Mouse (Mus musculus) hindbrain, embryonic 16.5 days (tissue): ENCODE data around the gene Kcne3. TPM values are rescaled to one million over a fixed set of nuclear protein-coding genes. Genes with fewer than 3 reads are reported as not detected.

ENCODE experiments used
- ATAC-seq: fragments of 200-750 bp; cut with Nextera tagmentation; 2 replicates; pipeline ENCODE4 v1.8.0; 2017; ENCODE audit warnings: moderate TSS enrichment, moderate library complexity
- H3K27ac ChIP-seq: fragments of 300-500 bp; sonication (generic); 2 replicates; pipeline ENCODE4 v1.5.1; 2014; ENCODE audit warnings: low read depth, mild to moderate bottlenecking, control low read depth, low read length, moderate library complexity
- H3K27me3 ChIP-seq: fragments of 300-500 bp; sonication (generic); replicated peaks from 2 replicates; pipeline ENCODE4 v1.6.1; 2014; ENCODE audit warnings: low read length; ENCODE audit not compliant: control insufficient read depth, insufficient read depth
- H3K36me3 ChIP-seq: fragments of 300-500 bp; sonication (generic); 2 replicates; pipeline ENCODE4 v1.6.1; 2014; ENCODE audit warnings: mild to moderate bottlenecking, low read length, moderate library complexity, mixed read lengths; ENCODE audit not compliant: control insufficient read depth, insufficient read depth
- H3K4me1 ChIP-seq: fragments of 300-500 bp; sonication (generic); 2 replicates; pipeline ENCODE4 v1.6.1; 2014; ENCODE audit warnings: low read depth, low read length; ENCODE audit not compliant: control insufficient read depth, insufficient read depth
- H3K4me2 ChIP-seq: fragments of 300-500 bp; sonication (generic); 2 replicates; pipeline ENCODE4 v1.6.1; 2014; ENCODE audit warnings: mild to moderate bottlenecking, low read length, control low read depth, moderate library complexity
- H3K4me3 ChIP-seq: fragments of 300-500 bp; sonication (generic); 2 replicates; pipeline ENCODE4 v1.5.1; 2014; ENCODE audit warnings: mild to moderate bottlenecking, low read length, control low read depth, moderate library complexity
- H3K9ac ChIP-seq: fragments of 300-500 bp; sonication (generic); 2 replicates; pipeline ENCODE4 v1.6.1; 2014; ENCODE audit warnings: low read depth, mild to moderate bottlenecking, control low read depth, low read length, moderate library complexity
- H3K9me3 ChIP-seq: fragments of 300-500 bp; sonication (generic); 2 replicates; pipeline ENCODE4 v1.6.1; 2014; ENCODE audit warnings: mild to moderate bottlenecking, low read length, moderate library complexity; ENCODE audit not compliant: control insufficient read depth
- WGBS: fragments of 180-500 bp; shearing (Covaris S2); extraction: QIAGEN DNeasy Blood & Tissue Kit; methylation state at CpG from one replicate; pipeline ENCODE4 v1.1.7; 2014; 5-methylcytosine and 5-hydroxymethylcytosine counted together
- polyA plus RNA-seq: library from polyadenylated mRNA; unstranded; fragments of >200 nt; fragmentation: Nextera tagmentation; extraction: Ambion mirVana; gene quantifications from 2 replicates; pipeline ENCODE4 v1.2.1, GENCODE M21; 2015

Kcne3 gene
- 0.31 and 0.67 TPM in 2 replicates for polyA plus RNA-seq

DNA sequence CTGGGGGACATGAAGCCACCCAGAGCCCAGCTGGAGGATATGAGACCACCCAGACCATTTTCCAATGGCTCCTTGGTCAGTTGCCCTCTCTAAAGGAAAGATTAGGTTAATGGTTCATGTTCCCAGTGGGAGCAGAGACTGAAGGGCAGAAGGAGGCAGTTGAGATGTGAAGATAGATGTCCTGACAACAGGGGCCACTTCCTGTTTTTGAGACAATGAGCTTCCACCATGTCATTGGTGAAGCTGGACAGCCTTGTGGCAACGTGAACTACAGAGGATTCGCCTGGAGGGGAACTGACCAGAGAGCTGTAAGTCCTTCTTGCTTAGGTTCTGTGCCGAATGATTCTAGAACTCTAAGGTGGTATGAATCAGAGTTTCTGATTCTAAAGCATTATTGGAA, at the start of gene Kcne3:
TSS of gene Kcne3 (plus strand) at position 234 of the 400 bp plus-strand sequence.
- H3K4me3 ChIP-seq: no peak within 1 kb of the TSS
- no peaks in the 10 kb centered on the region for H3K9me3 ChIP-seq
- no peak within 1 kb of the TSS for H3K27ac ChIP-seq
- H3K4me1 ChIP-seq: peaks cover 11% of the 10 kb centered on the region
- peaks cover 19% of the 10 kb centered on the region for H3K27me3 ChIP-seq
- no peak for ATAC-seq
- no peaks in the 10 kb centered on the region for H3K36me3 ChIP-seq
- WGBS: 75% methylated on average over 3 of the region's 3 CpGs
- H3K9ac ChIP-seq: no peak within 1 kb of the TSS
- no peak within 1 kb of the TSS for H3K4me2 ChIP-seq

DNA sequence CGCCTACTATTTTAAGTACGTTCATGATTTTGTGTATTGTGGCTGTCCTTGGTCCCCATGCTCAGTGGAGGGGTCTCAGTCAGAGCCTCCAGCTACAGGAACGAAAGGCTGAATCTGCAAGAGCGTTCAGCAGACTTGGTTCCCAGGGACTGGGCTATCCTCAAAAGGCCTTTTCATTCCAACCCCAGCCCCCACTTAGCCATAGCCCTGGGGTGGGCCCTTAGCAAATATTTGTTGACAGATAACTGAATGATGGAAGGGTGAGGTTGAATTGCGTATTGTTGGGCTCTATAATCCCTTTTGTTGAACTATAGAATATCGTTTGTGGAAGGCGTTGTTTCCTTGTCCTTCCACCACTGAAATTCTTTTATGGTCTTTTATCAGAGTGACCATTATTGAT, 49.8 kb upstream of the Kcne3 start:
- Histone ChIP-seq H3K27me3 (no peaks in the 10 kb centered on the region), H3K4me3 (no peak overlapping the region), H3K27ac (no peak overlapping the region), H3K36me3 (no peaks in the 10 kb centered on the region), H3K4me1 (peaks cover 3% of the 10 kb centered on the region; the same call in 1 of the 2 replicates), H3K9me3 (no peaks in the 10 kb centered on the region), H3K4me2 (no peak overlapping the region), H3K9ac (no peak overlapping the region)
- WGBS: 88% methylated on average over 7 of the region's 7 CpGs
- no peak for ATAC-seq

DNA sequence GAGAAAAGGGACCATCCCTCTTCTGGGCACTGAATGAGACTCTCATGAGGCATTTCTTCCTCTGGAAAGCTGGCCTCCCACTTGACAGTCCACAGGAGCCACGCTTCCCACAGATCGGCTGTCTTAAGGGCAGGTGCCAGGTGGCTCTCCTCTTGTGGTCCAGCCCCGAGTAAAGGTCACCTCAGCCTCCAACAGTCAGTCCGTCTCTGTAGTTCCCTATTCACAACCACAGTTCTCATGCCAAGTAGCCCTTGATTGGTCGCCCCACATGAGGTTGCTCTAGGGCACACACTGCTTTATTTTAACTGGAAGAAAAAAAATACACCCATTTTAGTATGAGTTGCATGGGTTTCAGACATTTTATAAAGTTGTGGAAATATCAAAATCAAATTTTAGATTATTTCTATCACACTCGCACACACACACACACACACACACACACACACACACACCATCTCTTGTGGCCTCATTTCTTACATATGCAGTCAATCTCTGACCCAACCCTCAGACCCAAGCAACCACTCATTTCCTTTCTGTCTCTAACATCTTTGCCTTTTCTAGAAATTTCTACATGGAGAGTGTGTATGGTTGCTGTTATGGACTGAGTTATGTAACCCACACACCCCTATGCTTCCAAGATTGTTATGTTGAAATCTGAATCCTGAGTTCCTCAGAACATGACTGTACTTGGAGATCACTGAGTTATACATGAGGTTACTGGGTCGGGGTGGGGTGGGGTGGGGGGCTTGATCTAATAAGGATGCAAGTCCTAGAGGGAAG, 47.9 kb upstream of the Kcne3 start:
- no peaks in the 10 kb centered on the region for H3K27me3 ChIP-seq
- no peak for ATAC-seq
- WGBS: 90% methylated on average over 7 of the region's 7 CpGs
- H3K9ac ChIP-seq: no peak overlapping the region
- no peak overlapping the region for H3K27ac ChIP-seq
- H3K4me1 ChIP-seq: no peaks in the 10 kb centered on the region
- no peak overlapping the region for H3K4me2 ChIP-seq
- H3K4me3 ChIP-seq: no peak overlapping the region
- no peaks in the 10 kb centered on the region for H3K36me3 ChIP-seq
- no peaks in the 10 kb centered on the region for H3K9me3 ChIP-seq

DNA sequence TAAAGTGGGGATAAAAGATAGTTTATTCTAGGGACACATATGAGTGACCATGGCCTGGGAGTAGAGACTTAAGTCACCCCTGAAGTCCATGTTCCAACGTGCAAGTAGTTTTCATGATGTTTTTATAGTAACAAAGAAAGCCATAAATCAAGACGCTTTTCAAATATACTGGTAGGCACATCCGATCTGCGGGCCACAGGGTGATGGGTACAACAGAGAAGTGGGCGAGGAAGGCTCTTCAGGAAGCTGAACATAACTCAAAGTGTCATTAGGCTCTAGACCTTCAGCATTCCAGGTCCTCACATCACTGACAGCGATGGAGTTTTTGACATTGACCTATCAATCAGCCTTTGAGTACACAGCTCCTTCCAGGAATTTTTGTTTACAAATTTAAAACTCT, 45.7 kb upstream of the Kcne3 start:
- ATAC-seq: no peak
- WGBS: 61% methylated on average over 6 of the region's 6 CpGs
- Histone ChIP-seq H3K27me3 (no peaks in the 10 kb centered on the region), H3K4me3 (no peak overlapping the region), H3K27ac (no peak overlapping the region), H3K9ac (no peak overlapping the region), H3K4me2 (no peak overlapping the region), H3K4me1 (no peaks in the 10 kb centered on the region), H3K36me3 (no peaks in the 10 kb centered on the region), H3K9me3 (no peaks in the 10 kb centered on the region)

DNA sequence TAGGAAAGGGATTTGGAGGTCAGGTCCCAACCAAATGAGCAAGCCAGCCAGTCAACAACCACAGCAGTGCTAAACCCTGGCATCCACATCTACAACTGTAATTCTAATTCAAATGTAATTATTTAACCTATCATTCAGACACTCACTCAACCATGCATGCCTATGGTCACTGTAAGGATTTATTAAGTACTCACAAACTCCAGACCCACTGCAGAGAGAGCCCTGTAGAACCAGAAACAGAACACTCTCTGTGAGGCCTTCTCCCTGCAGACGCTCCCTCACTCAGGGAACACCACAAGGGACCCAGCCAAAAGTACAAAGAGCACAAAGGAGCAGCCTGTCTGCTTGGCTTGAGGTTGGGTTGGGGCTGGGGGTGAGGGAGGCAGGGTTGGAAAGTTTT, 43.9 kb upstream of the Kcne3 start:
- no peak overlapping the region for H3K4me2 ChIP-seq
- WGBS: 50% methylated on average over 1 of the region's 1 CpGs
- H3K9ac ChIP-seq: no peak overlapping the region
- no peak for ATAC-seq
- no peaks in the 10 kb centered on the region for H3K4me1 ChIP-seq
- H3K4me3 ChIP-seq: no peak overlapping the region
- H3K27ac ChIP-seq: no peak overlapping the region
- no peaks in the 10 kb centered on the region for H3K9me3 ChIP-seq
- no peaks in the 10 kb centered on the region for H3K36me3 ChIP-seq
- H3K27me3 ChIP-seq: no peaks in the 10 kb centered on the region

DNA sequence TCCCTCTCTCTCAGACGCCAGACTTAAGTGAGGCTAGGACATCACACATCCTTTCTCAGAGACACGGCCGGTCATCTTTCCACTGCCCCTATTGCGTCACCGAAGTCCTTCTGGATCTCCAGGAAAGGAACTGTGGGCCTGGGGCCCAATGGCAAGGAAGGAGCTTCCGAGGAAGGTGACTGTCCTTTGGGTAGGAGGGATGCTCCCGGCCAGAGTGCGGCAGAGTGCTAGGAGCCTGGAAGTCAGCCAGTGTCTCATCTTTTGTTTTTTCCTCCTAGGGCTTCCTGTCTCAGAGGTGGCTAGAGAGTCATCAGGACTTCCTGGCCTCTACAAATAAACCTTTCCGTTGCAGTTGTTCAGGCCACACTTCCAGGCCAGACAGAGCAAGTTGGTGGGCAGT, 39.3 kb upstream of the Kcne3 start:
- WGBS: 77% methylated on average over 9 of the region's 9 CpGs
- no peaks in the 10 kb centered on the region for H3K9me3 ChIP-seq
- ATAC-seq: no peak

DNA sequence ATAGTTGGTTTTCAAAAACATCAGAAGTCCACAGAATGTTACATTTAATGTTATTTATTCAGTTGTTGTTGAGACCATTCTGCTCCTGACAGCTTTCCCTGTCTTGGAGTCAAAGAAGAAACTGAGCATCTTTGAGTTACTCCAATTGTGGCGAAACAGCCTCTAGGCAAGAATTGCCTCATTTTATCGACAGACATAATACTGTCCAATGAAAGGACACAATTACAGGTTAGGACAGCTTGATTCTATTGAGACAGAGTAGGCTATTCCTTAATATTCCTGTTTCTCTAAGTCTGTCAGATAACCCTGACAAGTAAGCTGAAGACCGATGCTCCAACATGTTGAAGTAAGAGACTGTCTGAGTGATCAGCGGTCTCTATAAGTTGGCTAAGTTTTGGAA, 38.2 kb upstream of the Kcne3 start:
- no peak overlapping the region for H3K27ac ChIP-seq
- WGBS: 94% methylated on average over 4 of the region's 4 CpGs
- H3K4me2 ChIP-seq: no peak overlapping the region
- no peak overlapping the region for H3K9ac ChIP-seq
- ATAC-seq: no peak
- H3K4me1 ChIP-seq: no peaks in the 10 kb centered on the region
- no peaks in the 10 kb centered on the region for H3K9me3 ChIP-seq
- no peak overlapping the region for H3K4me3 ChIP-seq
- no peaks in the 10 kb centered on the region for H3K36me3 ChIP-seq
- H3K27me3 ChIP-seq: no peaks in the 10 kb centered on the region

More for the DNA sequence above, 39.3 kb upstream of the Kcne3 start:
- Histone ChIP-seq H3K4me3 (no peak overlapping the region), H3K36me3 (no peaks in the 10 kb centered on the region), H3K27ac (no peak overlapping the region), H3K27me3 (no peaks in the 10 kb centered on the region), H3K4me2 (no peak overlapping the region), H3K9ac (no peak overlapping the region), H3K4me1 (no peaks in the 10 kb centered on the region)

DNA sequence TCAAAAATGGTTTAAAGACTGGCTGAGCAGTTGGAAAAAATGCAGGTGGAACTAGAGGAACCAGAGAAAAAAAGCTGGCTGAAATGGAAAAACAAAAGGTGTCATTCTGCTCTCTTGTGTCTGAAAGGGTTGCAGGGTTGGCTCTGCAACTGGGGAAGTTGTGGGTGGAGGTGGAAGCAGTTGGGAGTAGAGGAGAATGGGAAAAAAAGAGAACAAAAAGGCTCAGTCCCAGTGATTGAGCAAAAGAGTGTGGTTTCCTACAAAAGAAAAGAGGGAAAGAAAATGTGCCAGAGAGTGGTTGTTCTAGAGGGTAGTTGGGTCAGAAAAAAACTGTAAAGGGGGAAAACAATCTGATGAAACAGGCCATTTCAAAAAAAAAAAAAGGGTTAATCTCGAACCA, 35.7 kb upstream of the Kcne3 start:
- Histone ChIP-seq H3K4me1 (no peaks in the 10 kb centered on the region), H3K36me3 (no peaks in the 10 kb centered on the region), H3K4me2 (no peak overlapping the region), H3K9me3 (no peaks in the 10 kb centered on the region), H3K27ac (no peak overlapping the region), H3K27me3 (no peaks in the 10 kb centered on the region), H3K4me3 (no peak overlapping the region), H3K9ac (no peak overlapping the region)
- 62% methylated on average over 1 of the region's 1 CpGs for WGBS
- no peak for ATAC-seq

DNA sequence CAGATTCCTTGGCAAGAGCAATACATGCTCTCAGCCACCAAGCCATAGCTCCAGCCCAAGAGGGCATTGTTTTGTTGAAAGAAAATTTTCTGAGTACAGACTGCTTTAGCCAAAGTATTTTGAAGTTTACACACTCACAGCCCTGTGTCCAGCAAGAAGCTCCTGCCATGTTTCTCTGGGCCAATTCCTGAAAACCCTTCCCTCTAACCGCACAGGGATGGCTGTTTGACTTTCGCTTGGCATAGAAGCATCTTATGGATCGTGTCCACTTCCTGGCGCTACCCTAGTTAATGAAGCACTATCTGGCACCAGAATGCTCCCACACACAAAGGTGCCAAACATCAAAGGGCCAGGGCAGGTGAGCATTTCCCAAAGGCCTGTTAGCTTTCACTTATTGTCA, 27.7 kb upstream of the Kcne3 start:
- ATAC-seq: no peak
- no peak overlapping the region for H3K4me2 ChIP-seq
- H3K9ac ChIP-seq: no peak overlapping the region
- no peak overlapping the region for H3K27ac ChIP-seq
- no peaks in the 10 kb centered on the region for H3K9me3 ChIP-seq
- H3K4me3 ChIP-seq: no peak overlapping the region
- 93% methylated on average over 4 of the region's 4 CpGs for WGBS
- H3K4me1 ChIP-seq: no peaks in the 10 kb centered on the region
- H3K36me3 ChIP-seq: no peaks in the 10 kb centered on the region
- no peaks in the 10 kb centered on the region for H3K27me3 ChIP-seq
